Mouse (Mus musculus): ENCODE measurements around the gene Klhl41. TPM values are rescaled to one million over a fixed set of nuclear protein-coding genes. Genes with fewer than 3 reads are reported as not detected.

The Klhl41 gene
- polyA plus RNA-seq, 1 experiment from 2014 or later, result 0.39 TPM

DNA sequence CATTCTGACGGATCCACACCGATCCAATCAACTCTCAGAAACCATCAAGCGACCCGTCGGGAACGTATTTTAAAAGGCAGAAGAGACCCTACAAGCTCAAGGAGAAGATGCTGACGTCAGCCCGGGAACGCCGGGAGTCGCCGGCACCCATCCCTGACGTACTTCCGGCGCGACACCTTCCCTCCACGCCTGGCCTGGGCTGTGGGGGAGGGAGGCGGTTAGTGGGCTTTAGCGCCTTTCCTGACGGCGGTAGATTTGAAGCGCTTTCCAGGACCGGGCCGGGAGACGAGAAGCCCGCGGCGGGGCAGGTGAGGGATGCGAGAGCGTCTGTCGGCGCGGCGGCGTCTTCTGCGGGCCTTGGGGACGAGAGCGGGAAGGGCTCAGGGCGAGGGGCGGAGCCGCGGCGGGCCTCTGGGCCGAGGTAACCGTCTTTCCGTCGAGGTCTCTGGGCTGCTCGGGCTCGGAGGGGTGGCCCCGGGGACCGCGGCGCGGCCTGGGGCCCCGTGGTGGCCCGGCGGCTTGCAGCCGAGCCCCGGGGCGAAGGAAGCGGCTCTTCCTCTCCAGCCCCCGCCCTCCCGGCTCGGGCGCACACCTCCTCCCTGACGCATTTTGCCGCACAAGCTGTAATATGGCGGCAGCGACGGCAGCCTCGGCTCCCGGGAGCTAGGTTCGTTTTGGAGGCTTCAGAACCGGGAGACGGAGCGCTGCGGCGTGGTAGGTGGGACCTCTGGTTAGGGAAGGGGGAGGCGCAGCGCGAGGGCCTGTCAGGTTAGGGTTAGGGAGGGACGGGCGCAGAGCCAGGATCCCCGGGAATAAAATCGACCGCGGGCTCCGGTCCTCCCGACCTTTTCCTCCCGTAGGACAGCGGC lies 53.0 kb downstream of the Klhl41 start:
- Histone ChIP-seq H3K4me2 (ENCODE audit: low read depth, low read length) (peak overlapping the region; percentile 89), H3K27ac (ENCODE audit: low read depth, low read length) (peak overlapping the region; percentile 87), H3K9me3 (ENCODE audit: control insufficient read depth, low read length) (no peaks in the 10 kb centered on the region), H3K9ac (replicated peaks; ENCODE audit: low read depth, low read length) (peak overlapping the region; percentile 80), H3K27me3 (ENCODE audit: control insufficient read depth, insufficient read depth, low read length) (no peaks in the 10 kb centered on the region), H3K36me3 (ENCODE audit: control insufficient read depth, insufficient read depth, low read length) (no peaks in the 10 kb centered on the region), H3K4me1 (ENCODE audit: control insufficient read depth, insufficient read depth, low read length) (peaks cover 7% of the 10 kb centered on the region), H3K4me3 (ENCODE audit: low read depth, low read length) (peak overlapping the region; percentile 92)
- ATAC-seq (ENCODE audit: low read depth), result peak; percentile 98
- WGBS, result under 1% methylated on average over 83 of the region's 91 CpGs

DNA sequence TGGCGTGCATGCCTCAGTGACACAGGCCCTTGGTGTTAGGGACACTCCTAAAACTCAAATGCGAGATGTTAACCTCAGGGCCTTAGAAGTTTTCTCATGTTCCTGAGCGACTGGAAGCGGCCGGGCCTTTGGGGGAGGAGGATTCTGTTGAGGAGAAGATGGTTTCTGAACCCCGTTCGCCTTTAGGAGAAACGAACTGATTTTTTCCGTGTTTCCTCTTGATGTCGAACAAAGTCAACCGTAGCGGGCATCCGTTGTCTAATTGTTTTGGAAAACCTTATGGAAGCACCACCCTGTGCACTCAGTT lies 53.6 kb downstream of the Klhl41 start:
- ATAC-seq (ENCODE audit: low read depth), result no peak

More for the DNA sequence above, 53.6 kb downstream of the Klhl41 start:
- peak overlapping the region; percentile 89 for H3K4me2 ChIP-seq (ENCODE audit: low read depth, low read length)
- H3K9ac ChIP-seq (replicated peaks; ENCODE audit: low read depth, low read length), result peak overlapping the region; percentile 80
- peak overlapping the region; percentile 87 for H3K27ac ChIP-seq (ENCODE audit: low read depth, low read length)
- H3K4me1 ChIP-seq (ENCODE audit: control insufficient read depth, insufficient read depth, low read length), result peaks cover 7% of the 10 kb centered on the region
- no peaks in the 10 kb centered on the region for H3K27me3 ChIP-seq (ENCODE audit: control insufficient read depth, insufficient read depth, low read length)
- no peaks in the 10 kb centered on the region for H3K36me3 ChIP-seq (ENCODE audit: control insufficient read depth, insufficient read depth, low read length)
- peak overlapping the region; percentile 92 for H3K4me3 ChIP-seq (ENCODE audit: low read depth, low read length)
- 1% methylated on average over 13 of the region's 13 CpGs for WGBS
- no peaks in the 10 kb centered on the region for H3K9me3 ChIP-seq (ENCODE audit: control insufficient read depth, low read length)

Other genes with a start within 250 kb of the Klhl41 start
- 0.90 and 1.8 TPM in 2 replicates for gene Lrp2, start 84.1 kb upstream of the Klhl41 start, polyA plus RNA-seq (2014; fragmentation: Nextera tagmentation; extraction: Ambion mirVana)
- 31.2 and 31.9 TPM in 2 replicates for gene Bbs5, start 22.9 kb upstream of the Klhl41 start, polyA plus RNA-seq (2014; fragmentation: Nextera tagmentation; extraction: Ambion mirVana)
- gene Fastkd1, start 43.4 kb downstream of the Klhl41 start, polyA plus RNA-seq (2014; fragmentation: Nextera tagmentation; extraction: Ambion mirVana), result 20.5 and 21.3 TPM in 2 replicates
- 92.3 and 111 TPM in 2 replicates for gene Ppig, start 52.4 kb downstream of the Klhl41 start, polyA plus RNA-seq (2014; fragmentation: Nextera tagmentation; extraction: Ambion mirVana)
- 2.3 and 3.3 TPM in 2 replicates for gene Ccdc173, start 119.5 kb downstream of the Klhl41 start, polyA plus RNA-seq (2014; fragmentation: Nextera tagmentation; extraction: Ambion mirVana)
- gene Phospho2, start 119.5 kb downstream of the Klhl41 start, polyA plus RNA-seq (2014; fragmentation: Nextera tagmentation; extraction: Ambion mirVana), result 38.2 and 41.9 TPM in 2 replicates
- gene Klhl23, start 151.8 kb downstream of the Klhl41 start, polyA plus RNA-seq (2014; fragmentation: Nextera tagmentation; extraction: Ambion mirVana), result 106 and 120 TPM in 2 replicates
- 248 and 276 TPM in 2 replicates for gene Ssb, start 191.4 kb downstream of the Klhl41 start, polyA plus RNA-seq (2014; fragmentation: Nextera tagmentation; extraction: Ambion mirVana)
- gene Mettl5, start 215.5 kb downstream of the Klhl41 start, polyA plus RNA-seq (2014; fragmentation: Nextera tagmentation; extraction: Ambion mirVana), result 32.3 and 35.9 TPM in 2 replicates
- 25.5 and 28.7 TPM in 2 replicates for gene Ubr3, start 227.1 kb downstream of the Klhl41 start, polyA plus RNA-seq (2014; fragmentation: Nextera tagmentation; extraction: Ambion mirVana)

Data from neural tube, embryonic 14.5 days (tissue).